Mouse (Mus musculus) layer of hippocampus, adult 9-11 months (tissue): ENCODE measurements around the gene Golph3l.
"Not testable (repeated sequence)": the region's sequence is repeated elsewhere in the genome, so short reads cannot be mapped to it uniquely, and the experiment has no call there.

Source experiments
- DNase-seq: peaks from one replicate; pipeline ENCODE4 v3.0.0; 2022

The Golph3l gene

DNA sequence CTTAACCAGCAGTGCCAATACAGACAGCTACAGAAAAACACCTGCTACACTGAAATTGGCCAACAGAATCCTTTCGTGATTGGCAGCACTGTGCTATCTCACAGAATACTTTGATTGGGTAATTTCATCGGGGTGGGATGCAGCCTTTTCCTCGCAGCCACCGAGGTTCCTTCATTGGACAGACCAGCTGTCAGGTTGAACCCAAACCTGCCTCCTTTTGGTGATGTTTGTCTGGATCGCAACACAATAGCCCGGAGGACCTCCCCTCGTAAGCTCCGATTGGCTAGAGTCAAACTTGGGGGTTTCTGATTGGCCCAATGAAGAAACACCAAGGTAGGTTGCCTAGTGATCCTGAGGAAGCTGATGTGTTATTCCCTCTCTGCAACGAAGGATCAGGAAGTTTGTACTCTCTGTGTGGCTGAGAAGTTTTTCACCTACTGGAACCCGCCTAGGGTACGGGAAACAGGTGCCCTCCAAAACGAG lies at the start of gene Golph3l:
Golph3l (plus strand) TSS at position 331 of the 483 bp plus-strand sequence.
- DNase-seq, result peak; percentile 98

DNA sequence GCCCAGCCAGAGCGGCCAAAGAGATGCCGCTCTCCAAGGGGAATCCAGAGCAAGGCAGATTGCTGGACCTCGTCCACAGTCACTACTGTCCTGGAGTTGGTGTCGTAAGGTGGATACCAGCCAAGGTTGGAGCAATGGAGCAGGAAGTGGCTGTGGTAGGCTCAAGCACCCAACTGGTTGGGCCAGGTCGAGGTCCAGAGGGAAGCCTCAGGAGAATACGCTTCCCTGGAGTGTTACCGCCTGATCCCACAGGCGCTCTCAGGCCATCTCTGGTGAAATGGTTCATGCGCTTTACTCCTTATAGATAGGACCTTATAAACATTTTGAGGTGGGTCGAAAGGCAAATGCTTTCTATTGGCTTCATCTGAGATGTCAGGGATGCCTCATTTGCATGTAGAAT lies 49.8 kb upstream of the Golph3l start:
- DNase-seq, result no peak

DNA sequence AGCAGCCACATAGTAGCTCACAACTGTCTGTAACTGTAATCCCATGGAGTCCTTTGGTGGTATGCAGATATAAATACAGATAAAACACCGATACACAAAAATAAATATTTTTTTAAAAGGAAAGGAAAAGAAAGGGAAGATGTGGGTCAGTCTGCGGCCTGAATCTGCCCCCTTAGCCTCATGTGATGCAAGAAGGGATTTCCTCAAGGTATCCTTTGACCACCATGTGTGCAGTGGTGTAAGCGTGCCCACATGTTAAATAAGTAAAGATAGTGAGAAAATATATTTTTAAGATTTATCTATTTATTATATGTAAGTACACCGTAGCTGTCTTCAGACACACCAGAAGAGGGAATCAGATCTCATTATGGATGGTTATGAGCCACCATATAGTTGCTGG lies 48.9 kb upstream of the Golph3l start:
- no peak for DNase-seq

DNA sequence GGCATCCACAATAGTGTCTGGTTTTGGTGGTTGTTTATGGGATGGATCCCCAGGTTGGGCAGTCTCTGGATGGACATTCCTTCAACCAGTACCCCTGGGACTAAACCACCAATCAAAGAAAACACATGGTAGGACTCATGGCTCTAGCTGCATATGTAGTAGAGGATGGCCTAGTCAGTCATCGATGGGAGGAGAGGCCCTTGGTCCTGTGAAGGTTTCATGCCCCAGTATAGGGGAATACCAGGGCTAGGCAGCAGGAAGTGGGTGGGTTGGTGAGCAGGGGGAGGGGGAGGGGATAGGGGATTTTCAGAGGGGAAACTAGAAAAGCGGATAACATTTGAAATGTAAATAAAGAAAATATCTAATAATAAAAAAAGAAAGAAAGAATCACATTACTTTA lies 47.5 kb upstream of the Golph3l start:
- DNase-seq, result not testable (repeated sequence)

DNA sequence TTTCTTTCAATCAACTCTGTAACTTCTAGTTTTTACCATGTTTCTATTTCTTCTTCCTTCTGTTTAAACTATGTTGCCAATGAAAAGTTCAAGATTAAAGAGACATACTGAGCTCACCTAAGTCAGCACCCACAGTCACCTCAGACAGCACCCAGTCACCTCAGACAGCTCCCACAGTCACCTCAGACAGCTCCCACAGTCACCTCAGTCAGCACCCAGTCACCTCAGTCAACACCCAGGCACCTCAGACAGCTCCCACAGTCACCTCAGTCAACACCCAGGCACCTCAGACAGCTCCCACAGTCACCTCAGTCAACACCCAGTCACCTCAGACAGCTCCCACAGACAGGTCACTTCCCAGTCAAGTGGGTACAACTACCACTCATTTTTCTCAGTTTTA lies 46.6 kb upstream of the Golph3l start:
- no peak for DNase-seq

DNA sequence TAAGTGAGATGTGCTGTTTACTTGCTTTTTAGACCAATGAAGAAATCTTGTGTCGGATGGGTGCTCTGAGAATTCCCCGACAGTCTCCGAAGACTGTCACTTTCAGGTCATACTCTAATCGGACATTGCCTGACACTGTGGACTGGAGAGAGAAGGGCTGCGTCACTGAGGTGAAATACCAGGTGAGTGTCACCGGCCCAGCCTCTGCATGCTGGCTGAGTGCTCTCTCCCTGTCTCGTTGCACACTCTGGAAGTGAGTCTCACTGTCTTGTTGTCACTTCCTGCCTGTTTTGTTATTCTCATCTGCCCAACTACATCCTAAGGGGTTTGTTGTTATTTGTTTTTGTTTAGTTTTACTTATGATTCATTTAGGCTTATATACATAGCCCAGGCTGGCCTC lies 45.8 kb upstream of the Golph3l start:
- no peak for DNase-seq

DNA sequence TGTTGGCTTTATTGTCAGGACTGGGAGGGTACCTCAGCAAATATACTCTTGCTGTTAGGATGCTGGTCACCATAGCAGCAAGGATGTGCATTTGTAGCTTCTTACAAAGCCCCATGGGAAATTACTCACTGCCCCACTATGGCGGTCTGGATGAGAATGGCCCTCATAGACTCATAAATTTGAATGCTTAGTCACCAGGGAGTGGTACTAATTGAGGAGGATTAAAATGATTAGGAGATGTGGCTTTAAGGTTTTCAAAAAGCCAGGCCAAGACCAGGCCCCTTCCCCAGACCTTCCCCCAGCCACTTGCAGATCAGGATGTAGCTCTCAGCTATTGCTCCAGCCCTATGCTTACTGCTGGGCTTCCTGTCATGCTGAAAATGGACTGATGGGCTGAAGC lies 38.6 kb upstream of the Golph3l start:
- no peak for DNase-seq

DNA sequence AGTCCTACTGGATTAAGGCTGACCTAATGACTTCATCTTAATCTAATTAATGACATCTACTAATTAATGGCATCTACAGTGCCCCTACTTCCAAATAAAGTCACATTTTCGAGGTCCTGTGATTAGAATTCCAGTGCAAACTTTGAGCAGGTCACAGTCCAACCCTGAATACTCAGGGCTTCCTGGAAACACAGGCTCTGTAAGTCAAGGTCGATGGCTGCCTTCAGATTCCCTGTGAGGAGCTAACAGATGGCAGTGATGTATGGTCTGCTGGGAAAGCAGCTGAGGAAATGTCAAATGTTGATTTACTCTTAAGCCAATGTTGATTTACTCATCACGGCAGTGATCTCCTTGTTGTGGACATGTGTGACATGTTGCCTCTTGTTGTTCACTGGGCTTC lies 34.7 kb upstream of the Golph3l start:
- no peak for DNase-seq

DNA sequence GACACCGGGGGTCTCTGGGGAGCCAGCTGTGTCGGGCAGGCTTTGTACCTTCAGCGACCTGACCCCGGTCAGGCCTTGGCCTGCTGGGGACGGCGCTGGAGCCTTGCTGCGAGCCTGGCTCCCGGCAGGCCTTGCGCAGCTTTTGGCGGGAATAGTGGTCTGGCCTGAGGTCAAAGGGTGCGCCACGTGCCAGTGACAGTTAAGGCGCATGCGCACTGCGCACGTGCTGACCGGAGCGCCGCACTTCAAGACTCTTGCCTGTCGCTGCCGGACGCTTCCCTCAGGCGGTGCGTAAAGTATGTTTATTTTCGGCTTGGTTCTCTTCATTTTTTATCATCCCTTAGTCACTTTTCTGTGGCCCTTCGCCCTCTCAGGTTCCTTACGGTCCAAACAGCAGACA lies 29.3 kb upstream of the Golph3l start, which contains the start of gene Hormad1:
Hormad1 (plus strand) TSS at position 241 of the 400 bp plus-strand sequence.
- no peak for DNase-seq

DNA sequence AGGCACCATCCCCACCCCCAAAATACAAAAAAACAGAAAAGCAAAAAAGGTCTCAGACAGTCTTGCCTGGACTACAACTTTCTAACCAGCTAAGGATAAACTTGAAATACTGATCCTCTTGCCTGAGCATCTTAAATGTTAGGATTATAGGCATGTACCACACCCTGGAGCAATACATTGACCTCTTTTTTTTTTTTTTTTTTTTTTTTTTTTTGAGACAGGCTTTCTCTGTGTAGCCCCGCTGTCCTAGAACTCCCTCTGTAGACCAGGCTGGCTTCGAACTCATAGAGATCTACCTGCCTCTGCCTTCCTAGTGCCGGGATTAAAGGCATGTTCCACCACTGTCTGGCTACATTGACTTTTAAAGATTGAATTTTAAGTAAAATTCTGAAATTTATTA lies 28.0 kb upstream of the Golph3l start:
- DNase-seq, result no peak

DNA sequence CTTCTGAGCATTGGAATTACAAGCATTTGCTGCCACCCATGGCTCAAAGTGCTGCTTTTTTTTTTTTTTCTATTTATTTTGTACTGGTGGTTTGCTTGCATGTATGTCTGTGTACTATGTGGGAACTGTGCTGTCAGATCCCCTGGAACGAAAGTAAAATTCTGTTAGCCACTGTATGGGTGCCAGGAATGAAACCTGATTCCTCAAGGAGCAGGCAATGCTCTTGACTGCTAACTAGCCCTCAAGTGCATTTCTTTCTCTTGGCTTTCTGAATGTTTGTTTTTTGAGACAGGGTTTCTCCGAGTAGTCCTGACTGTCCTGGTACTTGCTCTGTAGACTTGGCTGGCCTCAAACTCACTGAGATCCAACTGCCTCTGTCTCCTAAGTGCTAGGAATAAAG lies 26.9 kb upstream of the Golph3l start:
- DNase-seq, result no peak

DNA sequence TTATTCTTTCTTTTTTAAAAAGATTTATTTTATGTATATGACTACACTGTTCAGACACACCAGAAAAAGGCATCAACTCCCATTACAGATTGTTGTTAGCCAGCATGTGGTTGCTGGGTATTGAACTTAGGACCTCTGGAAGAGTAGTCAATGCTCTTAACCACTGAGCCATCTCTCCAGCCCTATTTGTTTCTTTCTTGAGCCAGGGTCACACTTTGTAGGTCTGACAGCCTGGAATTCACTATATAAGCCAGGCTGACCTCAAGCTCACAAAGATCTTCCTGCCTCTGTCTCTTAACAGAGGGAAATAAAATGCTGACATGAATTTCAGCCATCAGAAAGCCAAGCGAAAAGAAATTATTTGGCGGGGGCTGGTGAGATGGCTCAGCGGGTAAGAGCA lies 19.1 kb upstream of the Golph3l start:
- DNase-seq, result no peak

DNA sequence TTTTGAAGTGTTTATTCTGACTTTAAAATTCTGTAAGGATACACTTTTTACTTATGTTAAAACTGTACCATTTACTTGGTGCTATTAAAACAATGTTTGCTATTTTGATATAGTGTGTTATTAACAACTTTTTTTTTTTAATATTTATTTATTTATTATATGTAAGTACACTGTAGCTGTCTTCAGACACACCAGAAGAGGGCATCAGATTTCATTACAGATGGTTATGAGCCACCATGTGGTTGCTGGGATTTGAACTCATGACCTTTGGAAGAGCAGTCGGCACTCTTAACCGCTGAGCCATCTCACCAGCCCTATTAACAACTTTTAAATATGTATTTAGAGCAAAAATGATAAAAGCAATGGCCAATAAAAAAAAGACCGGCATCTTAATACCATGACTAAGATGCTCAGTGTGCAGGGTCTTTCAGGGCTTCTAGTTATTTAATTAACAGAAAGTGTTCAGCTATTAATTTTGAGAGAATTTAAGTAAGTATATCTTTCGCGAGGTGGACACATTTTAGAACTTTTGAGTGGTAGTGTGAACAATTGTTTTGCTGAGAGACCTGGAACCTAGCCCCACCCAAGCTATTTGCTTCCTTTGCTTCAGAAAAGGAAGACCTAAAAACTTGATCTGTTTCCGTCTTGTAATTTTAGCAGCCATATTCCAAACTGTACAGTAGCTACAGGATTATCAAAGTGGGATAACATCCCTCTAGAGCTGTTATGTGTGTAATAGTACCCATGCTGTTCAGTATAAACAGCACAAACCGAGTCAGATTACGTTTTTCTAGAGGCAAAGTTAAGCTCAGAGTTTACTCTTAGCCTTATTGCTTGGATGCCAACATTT lies 755 bp upstream of the Golph3l start:
- no peak for DNase-seq

DNA sequence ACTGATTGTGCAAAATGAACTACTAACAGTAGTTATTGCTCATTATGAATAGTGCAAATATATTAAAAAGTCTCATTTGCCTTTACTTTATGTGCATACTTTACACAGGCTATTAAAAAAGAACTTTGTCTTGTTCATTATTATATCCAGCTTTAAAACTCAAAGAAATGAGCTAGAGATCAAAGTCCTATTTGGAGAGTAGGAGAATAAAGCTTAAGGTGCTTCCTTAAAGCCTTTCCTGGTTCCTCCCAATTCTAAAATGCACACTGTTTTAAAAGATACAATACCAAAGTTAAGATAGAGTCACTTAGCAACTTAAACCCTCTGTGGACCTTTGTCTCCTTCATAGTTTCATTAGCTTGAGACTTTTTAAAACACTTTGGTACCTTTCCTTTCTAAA lies 10.0 kb downstream of the Golph3l start:
- no peak for DNase-seq

DNA sequence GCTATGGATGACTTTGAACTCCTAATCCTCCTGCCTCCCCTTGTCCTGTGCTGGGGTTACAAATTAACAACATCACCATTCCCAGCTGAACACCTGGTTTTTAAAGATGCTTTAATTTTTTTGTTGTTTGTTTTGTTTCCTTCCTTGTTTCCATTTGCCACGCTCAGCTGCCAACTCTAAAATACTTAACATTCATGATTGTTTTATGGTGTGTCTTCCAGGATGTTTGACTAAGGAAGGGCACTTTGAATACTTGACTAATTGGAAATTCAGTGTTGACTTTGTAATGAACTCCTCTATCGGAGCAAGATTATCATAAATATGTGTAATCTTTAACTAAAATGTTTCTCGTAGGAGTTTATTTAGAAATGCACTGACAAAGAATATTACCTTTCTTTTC lies 12.6 kb downstream of the Golph3l start:
- DNase-seq, result no peak

DNA sequence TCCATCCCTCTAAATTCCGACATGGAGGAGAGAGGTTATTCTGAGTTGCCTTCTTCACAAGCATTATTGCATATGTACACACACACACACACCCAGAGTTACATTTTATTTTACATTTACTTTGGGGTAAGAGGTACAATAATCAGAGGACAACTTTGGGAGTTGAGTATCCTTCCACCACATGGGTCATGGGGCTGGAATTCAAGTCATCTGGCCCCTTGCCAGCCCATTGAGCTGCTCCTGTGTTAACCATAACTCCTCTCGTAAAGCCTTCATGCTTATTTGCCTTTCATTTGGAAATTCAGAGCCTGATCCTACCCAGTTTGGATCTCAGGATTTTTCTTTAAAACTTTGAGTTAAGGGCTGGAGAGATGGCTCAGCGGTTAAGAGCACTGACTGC lies 17.4 kb downstream of the Golph3l start:
- DNase-seq, result no peak

DNA sequence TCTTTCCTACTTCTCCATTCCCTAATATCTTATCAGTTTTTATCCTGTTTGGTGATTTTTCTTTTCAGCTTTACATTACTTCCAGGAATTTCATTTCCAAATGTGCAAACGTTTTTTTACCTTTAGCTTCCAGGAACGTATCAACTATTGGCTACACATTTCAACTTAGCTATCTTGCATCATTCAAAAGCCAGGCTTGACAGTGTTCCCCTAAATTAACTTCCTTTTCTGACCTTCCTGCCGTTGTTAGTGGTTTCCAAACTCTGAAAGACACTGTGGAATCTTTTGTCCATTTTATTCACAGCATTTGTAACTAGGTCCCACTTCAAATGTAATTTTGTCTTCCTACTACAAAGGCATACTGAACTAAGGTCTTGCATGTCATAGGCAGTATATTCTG lies 20.5 kb downstream of the Golph3l start:
- DNase-seq, result no peak

DNA sequence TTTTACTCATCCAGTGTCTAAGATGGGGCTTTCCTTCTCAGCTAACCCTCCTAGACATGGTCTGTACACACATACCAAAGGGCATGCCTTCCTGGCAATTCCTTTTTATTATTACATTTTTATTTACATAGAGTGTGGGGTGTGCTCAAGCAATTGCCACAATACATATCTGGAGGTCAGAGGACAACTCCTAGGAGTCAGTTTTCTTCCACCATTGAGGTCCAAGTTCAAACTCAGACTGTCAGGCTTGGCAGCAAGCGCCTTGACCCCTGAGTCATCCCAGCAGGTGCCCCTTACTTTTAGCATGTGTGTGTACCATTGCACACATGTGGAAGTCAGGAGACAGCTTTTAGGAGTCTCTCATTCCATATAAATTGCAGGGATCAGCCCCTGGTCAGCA lies 25.3 kb downstream of the Golph3l start:
- DNase-seq, result no peak

DNA sequence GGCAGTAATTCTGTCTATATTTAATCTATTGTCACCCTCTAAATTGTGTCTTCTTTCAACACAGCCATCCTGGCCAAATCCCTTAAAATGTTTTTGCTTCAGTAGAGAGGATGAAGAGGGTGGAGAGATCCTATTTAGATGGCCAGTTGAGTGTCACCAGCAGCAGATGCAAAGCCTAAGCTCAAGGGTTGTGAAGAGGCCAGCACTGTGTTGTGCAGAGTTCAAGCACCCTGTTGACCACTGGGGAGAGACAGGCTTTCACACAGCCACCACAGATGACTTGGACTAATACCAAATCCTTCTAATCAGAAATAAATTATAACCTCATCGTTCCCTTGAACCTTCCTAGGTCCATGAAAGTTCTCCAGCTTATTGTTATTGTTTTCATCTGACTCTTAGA lies 29.8 kb downstream of the Golph3l start:
- DNase-seq, result no peak

DNA sequence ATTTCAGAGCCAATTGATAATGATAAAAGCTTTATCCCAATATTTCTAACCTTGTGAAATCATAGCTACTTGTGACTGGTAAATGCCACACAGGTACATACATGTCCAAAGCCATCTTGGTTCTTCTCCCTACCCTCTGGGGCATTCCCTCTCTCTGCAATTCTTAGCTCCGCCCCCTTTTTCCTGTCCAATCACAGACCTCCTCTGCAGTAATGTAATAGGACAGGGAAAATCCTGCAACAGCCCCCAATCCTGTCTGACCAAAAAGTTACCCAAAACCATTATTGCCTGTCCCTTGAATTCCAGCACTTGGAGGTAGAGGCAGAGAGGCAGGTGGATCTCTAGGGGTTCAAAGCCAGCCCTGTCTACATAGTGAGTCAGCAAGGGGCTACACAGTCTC lies 32.5 kb downstream of the Golph3l start:
- DNase-seq, result no peak

DNA sequence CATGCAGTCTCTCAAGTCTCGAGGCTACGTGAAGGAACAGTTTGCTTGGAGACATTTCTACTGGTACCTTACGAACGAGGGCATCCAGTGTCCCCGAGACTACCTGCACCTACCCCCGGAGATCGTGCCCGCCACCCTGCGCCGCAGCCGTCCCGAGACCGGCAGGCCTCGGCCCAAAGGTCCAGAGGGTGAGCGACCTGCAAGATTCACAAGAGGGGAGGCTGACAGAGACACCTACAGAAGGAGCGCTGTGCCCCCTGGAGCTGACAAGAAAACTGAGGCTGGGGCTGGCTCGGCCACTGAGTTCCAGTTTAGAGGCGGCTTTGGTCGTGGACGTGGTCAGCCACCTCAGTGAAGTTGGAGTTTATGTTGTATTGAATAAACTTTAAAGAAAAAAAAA lies 33.7 kb downstream of the Golph3l start:
- not testable (repeated sequence) for DNase-seq

DNA sequence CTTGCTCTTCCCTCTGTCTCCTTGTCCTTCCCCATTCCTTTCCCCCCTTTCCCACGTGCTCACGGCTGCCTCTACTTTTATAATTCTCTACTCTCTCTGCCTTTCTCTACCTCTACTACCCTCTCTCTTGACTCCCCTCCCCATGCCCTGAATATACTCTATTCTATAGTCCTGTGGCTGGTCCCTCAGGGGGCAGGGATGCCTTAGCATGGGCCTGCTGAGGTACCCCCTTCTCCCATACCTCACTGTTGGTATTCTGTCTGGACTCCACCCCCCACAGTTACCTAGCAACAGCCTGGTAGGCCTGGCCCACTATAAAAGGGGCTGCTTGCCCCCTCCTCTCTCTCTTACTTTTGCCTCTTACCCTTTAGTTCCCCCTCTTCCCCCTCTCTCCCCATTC lies 34.8 kb downstream of the Golph3l start:
- no peak for DNase-seq

DNA sequence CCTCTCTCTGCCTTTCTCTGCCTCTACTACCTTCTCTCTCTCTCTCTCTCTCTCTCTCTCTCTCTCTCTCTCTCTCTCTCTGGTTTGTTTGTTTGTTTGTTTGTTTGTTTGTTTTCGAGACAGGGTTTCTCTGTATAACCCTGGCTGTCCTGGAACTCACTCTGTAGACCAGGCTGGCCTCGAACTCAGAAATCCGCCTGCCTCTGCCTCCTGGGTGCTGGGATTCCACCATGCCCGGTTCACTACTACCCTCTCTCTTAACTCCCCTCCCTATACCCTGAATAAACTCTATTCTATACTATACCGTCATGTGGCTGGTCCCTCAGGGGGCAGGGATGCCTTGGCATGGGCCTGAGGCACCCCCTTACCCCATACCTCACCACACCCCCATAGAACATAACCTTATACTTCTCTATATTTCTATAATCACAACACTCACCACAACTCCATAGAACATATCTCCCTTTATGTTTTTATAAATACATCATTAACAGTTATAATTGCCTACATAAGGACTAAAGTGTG lies 35.3 kb downstream of the Golph3l start:
- DNase-seq, result not testable (repeated sequence)

DNA sequence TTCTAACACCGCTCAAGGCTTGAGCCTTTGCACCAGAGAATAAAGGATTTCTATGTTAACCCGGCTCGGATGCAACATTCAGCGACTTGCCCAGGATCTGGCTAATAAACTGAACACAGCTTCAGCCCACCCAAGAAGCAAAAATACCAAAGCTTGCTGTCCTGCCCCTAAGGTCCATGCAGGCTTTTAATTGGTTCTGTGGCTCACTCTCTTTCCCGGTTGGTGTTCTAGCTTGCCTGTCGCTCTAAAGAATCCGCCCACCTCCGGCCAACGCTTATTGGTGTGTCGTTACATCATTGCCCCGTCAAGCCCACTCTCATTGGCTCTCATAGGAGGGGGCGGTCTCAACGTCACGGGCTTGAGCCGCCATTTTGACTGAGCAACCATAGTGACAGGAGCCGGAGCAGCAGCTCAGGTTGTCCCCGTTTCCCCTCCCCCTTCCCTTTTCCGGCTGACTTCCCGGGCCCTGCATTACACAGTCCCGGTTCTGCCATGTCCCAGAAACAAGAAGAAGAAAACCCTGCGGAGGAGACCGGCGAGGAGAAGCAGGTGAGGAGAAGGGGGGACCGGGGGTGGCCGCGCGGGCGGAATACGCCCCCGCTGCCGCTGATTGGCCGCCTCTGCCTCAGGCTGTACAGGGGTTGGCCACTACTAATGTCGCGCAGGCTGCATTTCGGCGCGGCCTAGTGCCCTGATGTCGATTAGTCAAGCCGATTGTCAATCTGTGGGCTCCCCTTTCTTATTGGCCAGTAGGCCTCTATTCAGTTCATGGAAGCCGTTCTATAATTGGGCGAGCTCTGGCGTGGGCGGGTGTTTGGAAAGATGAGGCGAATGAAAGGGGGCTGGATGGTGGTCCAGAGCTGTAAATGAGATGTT lies 36.1 kb downstream of the Golph3l start, which contains the start of gene Ensa:
Ensa (plus strand) TSS at position 366 of the 876 bp plus-strand sequence.
- DNase-seq, result peak; percentile 100
